Mouse (Mus musculus) liver, embryonic 15.5 days (tissue): Measurements from ENCODE around the gene Saa3. TPM values are rescaled to one million over a fixed set of nuclear protein-coding genes. Genes with fewer than 3 reads are reported as not detected.
A peak's percentile ranks its signal among the peaks of the same experiment; 100 is the strongest.

ENCODE experiments used
- ATAC-seq: fragments of 200-750 bp; cut with Nextera tagmentation; 2 replicates; pipeline ENCODE4 v1.8.0; 2017; ENCODE audit warnings: moderate number of reproducible peaks, mild to moderate bottlenecking, moderate library complexity; ENCODE audit not compliant: insufficient read depth
- H3K27ac ChIP-seq: fragments of 300-500 bp; sonication (generic); replicated peaks from 2 replicates; pipeline ENCODE4 v1.5.1; 2015; ENCODE audit warnings: mild to moderate bottlenecking, inconsistent platforms
- H3K27me3 ChIP-seq: fragments of 300-500 bp; sonication (generic); 2 replicates; pipeline ENCODE4 v1.6.1; 2015; ENCODE audit warnings: mild to moderate bottlenecking, inconsistent platforms
- H3K36me3 ChIP-seq: fragments of 300-500 bp; sonication (generic); replicated peaks from 2 replicates; pipeline ENCODE4 v1.6.1; 2015; ENCODE audit warnings: moderate library complexity, mild to moderate bottlenecking, inconsistent platforms
- H3K4me1 ChIP-seq: fragments of 300-500 bp; sonication (generic); replicated peaks from 2 replicates; pipeline ENCODE4 v1.6.1; 2015; ENCODE audit warnings: inconsistent platforms
- H3K4me2 ChIP-seq: fragments of 300-500 bp; sonication (generic); 2 replicates; pipeline ENCODE4 v1.6.1; 2015; ENCODE audit warnings: moderate library complexity, mild to moderate bottlenecking, inconsistent platforms
- H3K4me3 ChIP-seq: fragments of 300-500 bp; sonication (generic); replicated peaks from 2 replicates; pipeline ENCODE4 v1.5.1; 2015; ENCODE audit warnings: mild to moderate bottlenecking, inconsistent platforms
- H3K9ac ChIP-seq: fragments of 300-500 bp; sonication (generic); 2 replicates; pipeline ENCODE4 v1.6.1; 2015; ENCODE audit warnings: moderate library complexity, mild to moderate bottlenecking, inconsistent platforms
- H3K9me3 ChIP-seq: fragments of 300-500 bp; sonication (generic); replicated peaks from 2 replicates; pipeline ENCODE4 v1.6.1; 2016; ENCODE audit warnings: inconsistent platforms
- WGBS: fragments of 180-500 bp; shearing (Covaris S2); methylation state at CpG from one replicate; pipeline ENCODE4 v1.1.7; 2015; ENCODE audit warnings: mixed read lengths; ENCODE audit not compliant: insufficient replicate concordance; 5-methylcytosine and 5-hydroxymethylcytosine counted together
- polyA plus RNA-seq: library from polyadenylated mRNA; unstranded; fragments of >200 nt; fragmentation: Nextera tagmentation; extraction: Ambion mirVana; gene quantifications from 2 replicates; pipeline ENCODE4 v1.2.1, GENCODE M21; 2015

Saa3 gene
- polyA plus RNA-seq, 1 experiment from 2014 or later = 6.4 TPM

DNA sequence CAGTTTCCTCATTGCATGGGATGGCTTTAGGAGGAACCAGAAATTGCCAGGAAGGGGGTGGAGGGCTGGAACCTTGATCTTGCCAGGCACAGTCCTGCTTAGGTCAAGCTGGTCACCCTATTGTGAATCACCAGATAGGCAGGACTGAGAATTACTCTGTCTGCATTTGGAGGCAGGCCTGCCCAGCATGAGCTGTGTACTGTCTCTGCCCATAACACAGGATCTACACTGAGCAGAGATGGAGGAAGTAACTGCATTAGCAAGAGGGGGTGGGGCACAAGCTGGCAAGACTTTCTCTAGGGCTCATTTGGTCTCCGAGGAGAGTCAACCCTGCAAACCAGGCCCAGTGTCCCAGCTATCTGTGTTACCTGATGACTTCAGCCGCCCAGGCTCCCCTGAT lies 19.5 kb upstream of the Saa3 start:
- no peaks in the 10 kb centered on the region for H3K36me3 ChIP-seq
- no peak overlapping the region for H3K27ac ChIP-seq
- H3K9me3 ChIP-seq = no peaks in the 10 kb centered on the region
- no peak overlapping the region for H3K4me2 ChIP-seq
- H3K27me3 ChIP-seq = no peaks in the 10 kb centered on the region
- H3K4me3 ChIP-seq = no peak overlapping the region
- peaks cover 6% of the 10 kb centered on the region; the same call in 1 of the 2 replicates for H3K4me1 ChIP-seq
- ATAC-seq = no peak
- no peak overlapping the region for H3K9ac ChIP-seq
- WGBS = 42% methylated on average over 2 of the region's 2 CpGs

GRCm38 (mm10) chr7:46732458-46732857 lies 17.0 kb upstream of the Saa3 start, which contains the start of gene Saa4:
Gene Saa4 (minus strand): TSS chr7:46732603.
- H3K9me3 ChIP-seq = no peaks in the 10 kb centered on the region
- peak within 1 kb of the TSS; percentile 30 for H3K27ac ChIP-seq
- 58% methylated on average over 4 of the region's 4 CpGs for WGBS
- 0 out of 2 replicates have a peak, but pooled peaks cover 6% of the 10 kb centered on the region for H3K4me1 ChIP-seq
- no peak within 1 kb of the TSS for H3K9ac ChIP-seq
- ATAC-seq = peak; percentile 44; the same call in 1 of the 2 replicates
- H3K27me3 ChIP-seq = no peaks in the 10 kb centered on the region
- no peaks in the 10 kb centered on the region for H3K36me3 ChIP-seq
- peak within 1 kb of the TSS; percentile 26 for H3K4me3 ChIP-seq
- peak within 1 kb of the TSS; percentile 37 for H3K4me2 ChIP-seq

DNA sequence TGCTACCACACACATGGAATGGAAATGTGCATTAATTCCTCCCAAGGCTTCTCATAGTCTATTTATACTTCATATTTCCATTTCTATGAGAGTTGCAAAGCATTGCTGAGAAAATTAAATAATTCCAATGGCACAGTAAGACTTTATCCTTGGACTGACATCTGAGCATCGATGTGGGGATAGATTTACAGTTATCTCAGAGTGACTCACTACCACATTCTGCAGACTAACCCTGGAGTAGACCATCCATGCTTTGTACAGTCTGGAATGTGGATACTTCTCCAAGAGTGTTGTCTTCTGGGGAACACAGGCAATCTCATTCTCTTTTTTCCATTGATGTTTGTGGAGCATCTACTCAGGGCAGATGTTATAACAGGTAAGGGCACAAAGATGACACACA lies 12.1 kb upstream of the Saa3 start:
- peaks cover 6% of the 10 kb centered on the region; the same call in 1 of the 2 replicates for H3K4me1 ChIP-seq
- ATAC-seq = no peak
- no peaks in the 10 kb centered on the region for H3K27me3 ChIP-seq
- H3K4me3 ChIP-seq = no peak overlapping the region
- no peaks in the 10 kb centered on the region for H3K36me3 ChIP-seq
- H3K4me2 ChIP-seq = no peak overlapping the region
- H3K27ac ChIP-seq = no peak overlapping the region
- WGBS = 60% methylated on average over 1 of the region's 1 CpGs
- no peaks in the 10 kb centered on the region for H3K9me3 ChIP-seq
- no peak overlapping the region for H3K9ac ChIP-seq

DNA sequence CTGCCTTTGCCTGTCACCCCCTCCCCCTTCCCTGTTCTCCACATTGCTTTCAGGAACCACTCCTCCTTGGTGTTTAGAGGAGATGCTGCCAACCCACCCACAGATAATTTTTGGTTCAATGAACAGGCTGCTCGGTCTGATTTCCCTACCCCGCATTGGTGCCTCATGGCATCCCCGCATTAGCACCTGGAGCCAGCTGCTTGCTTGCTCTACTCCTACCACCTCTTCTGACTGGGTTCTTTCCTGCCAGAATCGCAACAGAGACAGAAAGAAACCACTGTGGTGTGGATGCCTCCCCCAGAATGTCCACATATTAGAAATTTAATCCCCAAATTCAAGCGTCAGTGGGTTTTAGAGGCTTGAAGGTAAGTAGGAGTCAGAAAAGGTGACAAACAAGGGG lies 8.9 kb upstream of the Saa3 start:
- ATAC-seq = no peak
- WGBS = 56% methylated on average over 5 of the region's 5 CpGs
- Histone ChIP-seq H3K4me3 (no peak overlapping the region), H3K4me2 (no peak overlapping the region), H3K9ac (no peak overlapping the region), H3K9me3 (no peaks in the 10 kb centered on the region), H3K27me3 (no peaks in the 10 kb centered on the region), H3K27ac (0 out of 2 replicates have a peak overlapping the region, but pooled peaks have one; percentile 19), H3K4me1 (peaks cover 6% of the 10 kb centered on the region), H3K36me3 (no peaks in the 10 kb centered on the region)

DNA sequence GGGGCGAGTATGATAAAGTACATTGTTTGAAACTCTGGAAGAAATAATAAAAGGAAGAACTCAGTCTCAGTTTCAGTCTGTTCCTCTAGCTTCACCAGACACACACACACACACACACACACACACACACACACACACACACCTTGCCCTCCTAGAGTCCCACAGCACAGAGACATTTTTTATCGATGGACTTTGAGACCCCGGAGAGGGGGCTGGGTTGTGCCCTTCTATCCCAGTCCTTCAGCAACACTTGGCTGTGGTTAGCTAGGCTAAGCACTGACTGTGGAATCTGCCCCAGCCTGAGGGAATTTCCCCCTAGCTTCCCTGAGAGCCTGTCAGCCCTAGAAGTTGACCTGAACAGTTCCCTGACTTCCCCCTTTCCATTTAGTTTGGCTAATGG lies 8.3 kb upstream of the Saa3 start:
- H3K9me3 ChIP-seq = no peaks in the 10 kb centered on the region
- H3K27ac ChIP-seq = 0 out of 2 replicates have a peak overlapping the region, but pooled peaks have one; percentile 19
- no peaks in the 10 kb centered on the region for H3K36me3 ChIP-seq
- peaks cover 6% of the 10 kb centered on the region for H3K4me1 ChIP-seq
- H3K27me3 ChIP-seq = no peaks in the 10 kb centered on the region
- 63% methylated on average over 3 of the region's 3 CpGs for WGBS
- H3K9ac ChIP-seq = no peak overlapping the region
- ATAC-seq = peak; percentile 37; the same call in 1 of the 2 replicates
- no peak overlapping the region for H3K4me2 ChIP-seq
- H3K4me3 ChIP-seq = no peak overlapping the region

- ATAC-seq = no peak
- Histone ChIP-seq H3K36me3 (no peaks in the 10 kb centered on the region), H3K4me2 (no peak overlapping the region), H3K27me3 (no peaks in the 10 kb centered on the region), H3K4me3 (no peak overlapping the region), H3K9me3 (no peaks in the 10 kb centered on the region), H3K27ac (no peak overlapping the region), H3K4me1 (peaks cover 9% of the 10 kb centered on the region), H3K9ac (no peak overlapping the region)
- 78% methylated on average over 6 of the region's 6 CpGs for WGBS
Measured at GRCm38 (mm10) chr7:46723354-46723753, 7.9 kb upstream of the Saa3 start.

GRCm38 (mm10) chr7:46720460-46720859 lies 5.0 kb upstream of the Saa3 start:
- no peak for ATAC-seq
- H3K4me3 ChIP-seq = no peak overlapping the region
- WGBS = 53% methylated on average over 9 of the region's 9 CpGs
- no peaks in the 10 kb centered on the region for H3K36me3 ChIP-seq
- H3K4me2 ChIP-seq = no peak overlapping the region
- H3K27ac ChIP-seq = peak overlapping the region; percentile 69
- H3K9me3 ChIP-seq = no peaks in the 10 kb centered on the region
- H3K27me3 ChIP-seq = no peaks in the 10 kb centered on the region
- H3K9ac ChIP-seq = no peak overlapping the region
- peaks cover 10% of the 10 kb centered on the region for H3K4me1 ChIP-seq

- no peaks in the 10 kb centered on the region for H3K27me3 ChIP-seq
- WGBS = 50% methylated on average over 7 of the region's 7 CpGs
- no peak overlapping the region for H3K4me3 ChIP-seq
- no peak overlapping the region for H3K4me2 ChIP-seq
- ATAC-seq = peak; percentile 81
- no peaks in the 10 kb centered on the region for H3K36me3 ChIP-seq
- H3K9ac ChIP-seq = no peak overlapping the region
- peak overlapping the region; percentile 69 for H3K27ac ChIP-seq
- no peaks in the 10 kb centered on the region for H3K9me3 ChIP-seq
- peaks cover 13% of the 10 kb centered on the region for H3K4me1 ChIP-seq
Measured at GRCm38 (mm10) chr7:46719526-46719925, 4.0 kb upstream of the Saa3 start.

DNA sequence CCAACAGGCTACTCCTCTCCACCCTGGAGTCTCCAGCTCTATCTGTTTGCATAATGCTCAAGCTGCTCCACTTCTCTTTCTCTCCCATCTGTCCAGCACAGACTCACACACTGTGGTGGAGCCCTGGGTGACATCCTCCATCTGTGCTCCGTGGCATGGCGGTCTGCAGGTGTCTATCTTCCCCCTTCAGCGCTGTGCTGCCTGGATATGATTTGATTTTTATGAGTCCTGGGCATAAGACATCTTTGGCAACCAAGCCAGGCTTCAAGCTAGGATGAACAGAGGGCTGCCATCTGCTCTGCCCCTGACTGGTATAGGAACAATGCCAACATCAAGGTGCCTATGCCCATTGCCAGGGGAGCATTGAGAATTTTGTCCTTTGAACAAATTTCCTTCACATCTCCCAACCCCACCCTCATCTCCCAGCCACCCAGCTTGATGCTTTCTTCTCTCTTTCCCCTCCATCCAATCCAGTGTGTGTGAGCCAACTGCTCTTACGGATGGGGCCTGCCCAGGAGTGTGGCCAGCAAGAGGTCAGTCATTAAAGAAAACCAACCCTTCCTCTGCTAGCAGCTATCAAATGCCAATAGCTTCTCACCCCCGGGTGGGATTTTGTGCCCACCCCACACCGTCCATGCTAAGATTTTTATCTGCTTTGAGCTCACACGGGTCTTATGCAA lies 3.2 kb upstream of the Saa3 start:
- H3K4me1 ChIP-seq = peaks cover 15% of the 10 kb centered on the region
- H3K9ac ChIP-seq = no peak overlapping the region
- ATAC-seq = no peak
- WGBS = 53% methylated on average over 7 of the region's 7 CpGs
- H3K27me3 ChIP-seq = no peaks in the 10 kb centered on the region
- no peak overlapping the region; the same call in 1 of the 2 replicates for H3K27ac ChIP-seq
- H3K9me3 ChIP-seq = no peaks in the 10 kb centered on the region
- H3K4me3 ChIP-seq = no peak overlapping the region
- no peak overlapping the region for H3K4me2 ChIP-seq
- no peaks in the 10 kb centered on the region for H3K36me3 ChIP-seq

- Histone ChIP-seq H3K36me3 (no peaks in the 10 kb centered on the region), H3K9me3 (no peaks in the 10 kb centered on the region), H3K4me3 (no peak overlapping the region), H3K27ac (no peak overlapping the region), H3K9ac (no peak overlapping the region), H3K27me3 (no peaks in the 10 kb centered on the region), H3K4me1 (peaks cover 15% of the 10 kb centered on the region), H3K4me2 (no peak overlapping the region)
- no peak for ATAC-seq
- 28% methylated on average over 5 of the region's 5 CpGs for WGBS
Measured at GRCm38 (mm10) chr7:46716897-46717296, 1.4 kb upstream of the Saa3 start.

DNA sequence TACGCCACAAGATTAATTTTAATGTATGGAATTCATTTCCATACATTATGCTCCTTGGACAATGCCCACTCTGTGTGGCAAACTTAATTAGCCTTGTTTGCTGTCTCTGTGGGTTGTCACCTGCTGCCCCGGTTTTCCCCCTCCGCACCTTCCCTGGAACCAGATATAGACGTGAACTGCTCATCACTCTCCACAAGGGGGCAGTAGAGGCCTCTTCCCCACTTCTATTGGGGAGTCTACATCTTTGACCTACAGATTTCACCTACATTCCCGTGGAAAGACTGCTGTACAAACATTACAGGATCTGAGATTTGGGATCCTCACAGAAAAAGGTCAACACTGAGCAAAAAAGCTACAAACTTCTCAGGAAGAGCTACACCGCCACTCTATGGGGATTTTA lies 982 bp downstream of the Saa3 start:
- Histone ChIP-seq H3K9me3 (no peaks in the 10 kb centered on the region), H3K27ac (no peak overlapping the region), H3K4me3 (no peak overlapping the region), H3K9ac (no peak overlapping the region), H3K36me3 (no peaks in the 10 kb centered on the region), H3K27me3 (no peaks in the 10 kb centered on the region), H3K4me2 (no peak overlapping the region), H3K4me1 (peaks cover 14% of the 10 kb centered on the region)
- ATAC-seq = no peak
- WGBS = 22% methylated on average over 6 of the region's 6 CpGs

- peaks cover 15% of the 10 kb centered on the region for H3K4me1 ChIP-seq
Measured at GRCm38 (mm10) chr7:46712250-46712649, 3.2 kb downstream of the Saa3 start.

More at GRCm38 (mm10) chr7:46712250-46712649, 3.2 kb downstream of the Saa3 start:
- H3K36me3 ChIP-seq = peaks cover 12% of the 10 kb centered on the region
- no peak overlapping the region for H3K4me2 ChIP-seq
- no peaks in the 10 kb centered on the region for H3K27me3 ChIP-seq
- no peaks in the 10 kb centered on the region for H3K9me3 ChIP-seq
- H3K27ac ChIP-seq = no peak overlapping the region
- WGBS = 21% methylated on average over 6 of the region's 6 CpGs
- H3K9ac ChIP-seq = no peak overlapping the region
- H3K4me3 ChIP-seq = no peak overlapping the region
- ATAC-seq = no peak
